Mouse (Mus musculus) spleen, adult 2 months (tissue): Measurements from ENCODE around the gene Rnf187. TPM values are rescaled to one million over a fixed set of nuclear protein-coding genes. Genes with fewer than 3 reads are reported as not detected.

Experiments
- DNase-seq, 2 experiments: peaks; one replicate each; pipeline versions ENCODE4 v3.0.0 to v3.0.0-alpha.2; 2012 to 2021; ENCODE audit warnings: low spot score in 2 of 2, low read depth in 1 of 2
- H3K27ac ChIP-seq: fragments of 200-500 bp; 2 replicates; pipeline ENCODE4 v1.5.1; 2012; ENCODE audit warnings: low read length, inconsistent platforms; ENCODE audit not compliant: insufficient read depth
- H3K27me3 ChIP-seq: fragments of 200-500 bp; 2 replicates; pipeline ENCODE4 v1.6.1; 2012; ENCODE audit warnings: mild to moderate bottlenecking, moderate library complexity, low read length, inconsistent platforms; ENCODE audit not compliant: control insufficient read depth, insufficient read depth
- H3K36me3 ChIP-seq: fragments of 200-500 bp; 2 replicates; pipeline ENCODE4 v1.6.1; 2012; ENCODE audit warnings: mild to moderate bottlenecking, low read length, inconsistent platforms; ENCODE audit not compliant: control insufficient read depth, insufficient read depth
- H3K4me1 ChIP-seq: fragments of 200-500 bp; 2 replicates; pipeline ENCODE4 v1.6.1; 2011; ENCODE audit warnings: inconsistent platforms; ENCODE audit not compliant: control insufficient read depth, insufficient read depth, insufficient read length
- H3K4me3 ChIP-seq: fragments of 200-500 bp; 2 replicates; pipeline ENCODE4 v1.5.1; 2011; ENCODE audit warnings: mild to moderate bottlenecking, inconsistent platforms; ENCODE audit not compliant: insufficient read depth, insufficient read length; ENCODE audit errors: extremely low read depth
- CTCF ChIP-seq: fragments of 200-500 bp; IDR thresholded peaks from 2 replicates; pipeline ENCODE4 v1.5.1; 2011; ENCODE audit warnings: mild to moderate bottlenecking, inconsistent platforms; ENCODE audit not compliant: insufficient read depth, insufficient read length, insufficient replicate concordance; ENCODE audit errors: extremely low read depth
- POLR2A ChIP-seq: fragments of 200-500 bp; IDR thresholded peaks from 2 replicates; pipeline ENCODE4 v1.6.1; 2011; ENCODE audit warnings: low read depth, low read length, inconsistent platforms
- WGBS: fragments of 180-500 bp; shearing (Covaris S2); methylation state at CpG from one replicate; pipeline ENCODE4 v1.1.7; 2018; 5-methylcytosine and 5-hydroxymethylcytosine counted together
- polyA plus RNA-seq: library from polyadenylated mRNA; depleted of rRNA; stranded (reverse); fragments of >200 nt; gene quantifications from 2 replicates; pipeline ENCODE4 v1.2.3, GENCODE M21; 2012

The Rnf187 gene
- polyA plus RNA-seq, 1 experiment = 157 TPM

DNA sequence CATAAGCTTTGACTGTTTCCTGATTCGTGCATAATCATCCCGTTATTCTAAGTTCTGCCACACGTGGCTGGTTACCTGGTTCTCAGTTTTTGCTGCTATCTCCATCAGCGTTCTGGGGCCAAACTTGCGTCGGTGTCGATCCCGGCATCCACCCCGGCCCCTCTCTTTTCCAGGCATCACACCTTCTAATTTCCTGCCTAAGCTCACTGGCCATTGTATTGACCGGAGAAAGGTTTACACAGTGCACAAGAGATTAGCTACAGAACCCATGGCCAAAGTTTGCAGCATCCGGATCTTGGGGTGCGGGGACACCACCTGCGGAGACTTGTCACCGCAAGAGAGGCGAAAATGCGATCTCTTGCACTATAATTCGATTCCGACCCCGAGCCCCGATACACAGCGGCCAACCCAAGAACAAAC lies 38.9 kb upstream of the Rnf187 start:
- H3K27me3 ChIP-seq = no peaks in the 10 kb centered on the region
- under 1% methylated on average over 21 of the region's 21 CpGs for WGBS
- no peak for TF ChIP-seq POLR2A
- TF ChIP-seq CTCF = no peak
- H3K27ac ChIP-seq = peak overlapping the region; percentile 89
- no peak for DNase-seq
- peak overlapping the region; percentile 98 for H3K4me3 ChIP-seq
- H3K4me1 ChIP-seq = peaks cover 23% of the 10 kb centered on the region; the same call in 1 of the 2 replicates
- peaks cover under 1% of the 10 kb centered on the region; the same call in 1 of the 2 replicates for H3K36me3 ChIP-seq

DNA sequence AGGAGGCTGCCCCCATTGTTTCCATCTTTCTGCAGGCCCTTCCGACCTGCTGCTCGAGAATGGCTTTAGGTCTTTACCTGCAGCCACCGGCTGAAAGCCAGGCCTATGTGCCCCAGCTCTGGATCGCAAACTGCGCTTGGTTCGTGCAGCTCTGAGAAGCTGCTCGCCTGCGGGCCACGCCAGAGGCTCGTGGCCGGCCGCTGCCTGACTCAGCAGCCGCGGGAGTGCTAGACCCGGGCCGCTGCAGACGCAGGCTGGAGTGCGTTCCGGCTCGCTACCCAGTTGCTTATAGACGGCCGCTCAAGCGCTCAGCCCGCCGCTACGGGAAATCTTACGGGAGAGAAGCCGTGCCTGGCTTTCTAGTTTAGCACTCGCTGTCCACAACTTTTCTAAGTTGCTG lies 38.4 kb upstream of the Rnf187 start:
- DNase-seq = no peak
- H3K27ac ChIP-seq = peak overlapping the region; percentile 89
- under 1% methylated on average over 29 of the region's 29 CpGs for WGBS
- peak overlapping the region; percentile 98 for H3K4me3 ChIP-seq
- TF ChIP-seq POLR2A (no peak), CTCF (no peak)
- no peaks in the 10 kb centered on the region for H3K27me3 ChIP-seq
- peaks cover 19% of the 10 kb centered on the region; the same call in 1 of the 2 replicates for H3K4me1 ChIP-seq
- H3K36me3 ChIP-seq = 0 out of 2 replicates have a peak, but pooled peaks cover 1% of the 10 kb centered on the region

DNA sequence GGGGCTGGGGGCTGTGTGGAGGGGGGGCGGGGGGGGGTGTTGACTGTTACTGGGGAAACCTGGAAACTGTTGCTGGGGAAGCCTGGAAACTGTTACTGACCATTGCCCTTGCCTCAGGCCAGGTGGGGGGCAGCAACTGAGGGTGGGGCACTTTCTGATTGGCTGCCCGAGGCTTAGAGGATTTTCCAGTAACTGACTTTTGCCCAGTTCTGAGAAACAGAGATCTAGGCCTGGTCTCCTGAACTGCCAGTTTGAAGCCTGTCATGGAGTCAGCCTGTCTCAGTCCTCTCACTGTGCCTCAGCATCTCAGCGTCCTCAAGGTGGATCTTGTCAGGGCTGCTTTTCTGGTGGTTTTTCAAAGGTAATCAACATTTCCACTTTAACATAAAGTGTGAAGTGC lies 35.7 kb upstream of the Rnf187 start:
- Histone ChIP-seq H3K27ac (no peak overlapping the region), H3K4me3 (no peak overlapping the region), H3K4me1 (peaks cover 2% of the 10 kb centered on the region; the same call in 1 of the 2 replicates), H3K36me3 (peaks cover 6% of the 10 kb centered on the region), H3K27me3 (no peaks in the 10 kb centered on the region)
- WGBS = 85% methylated on average over 3 of the region's 3 CpGs
- no peak for DNase-seq
- TF ChIP-seq POLR2A = no peak
- no peak for TF ChIP-seq CTCF

DNA sequence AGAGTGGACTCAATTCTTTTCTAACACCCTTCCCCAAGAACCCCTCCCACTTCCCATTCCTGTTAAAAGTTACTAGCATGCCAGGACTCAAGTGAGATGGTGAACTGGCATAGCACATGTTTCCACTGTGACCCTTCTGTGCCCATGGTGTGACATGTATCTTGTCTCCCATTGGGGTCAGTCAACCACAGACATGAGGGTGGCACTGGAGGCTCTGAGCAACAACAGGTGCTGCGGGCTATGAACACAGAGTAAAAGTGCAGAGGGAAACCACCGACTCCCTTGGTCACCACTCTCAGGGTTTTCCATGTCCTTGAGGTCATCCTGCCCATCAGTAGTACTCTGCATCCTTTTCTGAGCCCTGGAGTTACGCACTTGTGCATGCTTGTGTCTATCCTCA lies 33.1 kb upstream of the Rnf187 start:
- no peaks in the 10 kb centered on the region for H3K27me3 ChIP-seq
- TF ChIP-seq POLR2A = no peak
- no peak for TF ChIP-seq CTCF
- no peak overlapping the region for H3K4me3 ChIP-seq
- DNase-seq = no peak
- H3K27ac ChIP-seq = no peak overlapping the region
- WGBS = 73% methylated on average over 3 of the region's 3 CpGs
- no peaks in the 10 kb centered on the region for H3K4me1 ChIP-seq
- peaks cover 6% of the 10 kb centered on the region for H3K36me3 ChIP-seq

DNA sequence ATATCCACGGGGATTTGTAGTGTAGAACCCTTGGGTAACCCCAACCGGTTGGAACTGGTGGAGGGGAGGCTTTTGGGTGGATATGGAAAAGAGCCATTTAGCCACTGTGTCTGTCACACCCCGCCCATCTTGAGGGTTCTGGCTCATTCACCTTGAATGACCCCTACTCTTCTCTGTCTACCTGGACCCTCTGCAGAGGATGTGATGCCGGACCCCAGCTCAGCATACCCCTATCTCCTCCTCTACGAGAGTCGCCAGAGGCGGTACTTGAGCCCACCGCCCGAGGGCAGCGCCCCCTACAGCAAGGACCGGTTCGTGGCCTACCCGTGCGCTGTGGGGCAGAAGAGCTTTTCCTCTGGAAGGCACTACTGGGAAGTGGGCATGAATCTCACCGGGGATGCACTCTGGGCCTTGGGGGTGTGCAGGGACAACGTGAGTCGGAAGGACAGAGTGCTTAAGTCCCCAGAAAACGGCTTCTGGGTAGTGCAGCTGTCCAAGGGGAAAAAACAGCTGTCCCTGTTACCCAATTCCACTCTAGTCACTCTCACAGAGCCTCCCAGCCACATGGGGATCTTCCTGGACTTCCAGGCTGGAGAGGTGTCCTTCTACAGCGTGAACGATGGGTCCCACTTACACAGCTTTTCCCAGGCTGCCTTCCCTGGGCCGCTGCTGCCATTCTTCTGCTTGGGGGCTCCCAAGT lies 32.3 kb upstream of the Rnf187 start:
- H3K27ac ChIP-seq = no peak overlapping the region
- H3K36me3 ChIP-seq = peaks cover 6% of the 10 kb centered on the region
- no peak for TF ChIP-seq CTCF
- no peak for TF ChIP-seq POLR2A
- no peaks in the 10 kb centered on the region for H3K27me3 ChIP-seq
- WGBS = 94% methylated on average over 21 of the region's 21 CpGs
- no peaks in the 10 kb centered on the region for H3K4me1 ChIP-seq
- DNase-seq = no peak
- H3K4me3 ChIP-seq = no peak overlapping the region

DNA sequence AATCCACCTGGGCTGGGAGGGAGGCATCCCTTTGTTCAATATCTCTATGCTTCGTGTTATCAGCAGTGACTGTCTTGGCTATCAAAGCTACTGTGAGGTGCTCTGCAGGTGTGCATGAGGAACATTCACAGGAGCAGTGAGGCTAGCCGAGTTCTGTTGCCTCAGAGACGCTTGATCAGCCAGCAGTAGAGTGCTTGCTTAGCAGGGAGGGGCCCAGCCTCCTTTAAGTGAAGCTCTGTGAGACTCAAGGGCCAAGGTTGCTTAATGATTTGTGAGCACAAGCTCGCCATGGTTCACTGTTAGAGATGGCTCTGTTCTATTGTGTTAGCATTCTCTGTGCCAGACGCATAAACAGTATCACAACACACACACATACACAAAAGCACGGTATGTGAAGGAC lies 30.9 kb upstream of the Rnf187 start:
- no peak for TF ChIP-seq POLR2A
- no peak for TF ChIP-seq CTCF
- DNase-seq = no peak
- Histone ChIP-seq H3K4me3 (no peak overlapping the region), H3K27me3 (no peaks in the 10 kb centered on the region), H3K4me1 (no peaks in the 10 kb centered on the region), H3K36me3 (peaks cover 6% of the 10 kb centered on the region), H3K27ac (no peak overlapping the region)
- 59% methylated on average over 6 of the region's 6 CpGs for WGBS

DNA sequence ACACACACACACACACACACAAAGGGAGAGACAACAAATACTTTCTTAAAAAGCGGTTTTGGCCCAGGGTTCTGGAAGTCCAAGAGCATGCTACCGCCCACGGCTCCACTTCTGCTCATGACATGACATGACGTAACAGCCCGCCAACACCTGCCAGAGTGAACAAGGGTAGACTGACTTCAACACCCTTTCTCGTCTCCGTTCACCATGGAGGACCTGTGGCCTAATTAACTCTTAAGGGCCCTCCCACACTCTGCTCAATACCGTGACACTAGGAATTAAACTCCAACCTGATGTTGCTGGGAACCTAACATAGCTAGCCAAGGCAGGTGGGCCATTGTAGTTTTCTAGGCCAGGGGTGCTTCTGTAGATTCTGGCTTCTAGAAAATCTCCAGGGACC lies 30.3 kb upstream of the Rnf187 start:
- Histone ChIP-seq H3K4me1 (no peaks in the 10 kb centered on the region), H3K4me3 (no peak overlapping the region), H3K27ac (no peak overlapping the region), H3K36me3 (peaks cover 6% of the 10 kb centered on the region), H3K27me3 (no peaks in the 10 kb centered on the region)
- DNase-seq = no peak
- TF ChIP-seq POLR2A (no peak), CTCF (no peak)
- 89% methylated on average over 8 of the region's 8 CpGs for WGBS
